Mouse (Mus musculus): ENCODE measurements around the gene Tbck.

Tbck gene

DNA sequence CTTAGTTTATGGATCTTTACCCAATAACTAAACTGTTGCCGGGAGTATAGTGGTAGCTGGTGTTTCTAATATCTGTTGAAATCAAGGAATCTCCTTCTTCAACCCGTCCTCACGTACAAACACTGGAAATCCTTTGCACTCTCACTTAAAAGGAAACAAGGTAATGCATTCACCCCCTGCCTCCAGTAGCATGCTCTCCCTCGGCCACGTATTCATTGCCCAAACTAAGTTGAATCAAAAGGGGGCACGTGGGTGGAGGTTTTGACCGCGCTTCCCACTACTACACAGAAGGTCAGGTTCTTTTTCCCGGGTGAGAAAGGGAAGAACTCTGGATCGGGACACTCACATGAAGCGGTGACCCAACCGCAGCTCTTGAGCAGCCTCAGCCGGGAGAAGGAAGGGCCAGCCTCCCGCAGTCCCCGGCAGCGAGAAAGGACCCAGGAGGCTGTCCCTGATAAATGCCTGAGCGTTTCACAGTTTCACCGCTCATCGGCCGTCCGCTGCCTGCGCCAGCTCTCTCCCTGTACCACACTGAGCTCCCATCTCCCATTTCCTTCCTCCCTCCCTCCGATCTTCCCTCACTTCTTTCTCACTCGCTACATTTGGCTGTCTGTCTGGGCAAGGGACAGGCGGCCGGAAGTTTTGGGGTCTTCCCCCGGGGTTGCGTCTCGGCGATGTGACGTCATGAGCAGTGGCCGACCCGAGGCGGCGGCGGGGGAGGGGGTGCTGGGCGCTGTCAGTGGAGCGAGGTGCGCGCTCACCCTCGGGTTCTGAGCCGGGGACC lies at the start of gene Tbck:
Gene Tbck (plus strand): TSS at position 698 of the 784 bp plus-strand sequence.
- DNase-seq (ENCODE audit: low read depth): peak; percentile 96

DNA sequence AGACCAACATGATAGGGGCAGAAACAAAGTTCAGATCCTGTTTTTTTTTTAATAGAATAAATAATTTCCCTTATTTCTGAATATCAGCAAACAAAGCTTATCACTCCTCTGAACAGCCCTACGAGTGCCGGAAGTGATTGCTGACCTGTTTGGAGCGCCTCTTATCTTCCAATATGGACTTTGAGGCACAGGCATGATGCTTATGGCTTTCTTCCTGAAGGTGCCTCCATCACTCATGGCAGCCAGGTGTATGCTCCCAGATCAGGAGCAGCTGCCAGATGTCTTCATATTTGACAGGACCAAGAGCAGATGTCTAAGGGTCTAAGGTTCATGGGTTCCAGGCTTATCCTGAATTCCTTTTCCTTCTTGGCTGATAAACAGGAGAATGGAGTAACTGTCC lies 46.9 kb upstream of the Tbck start:
- DNase-seq (ENCODE audit: low read depth): no peak

DNA sequence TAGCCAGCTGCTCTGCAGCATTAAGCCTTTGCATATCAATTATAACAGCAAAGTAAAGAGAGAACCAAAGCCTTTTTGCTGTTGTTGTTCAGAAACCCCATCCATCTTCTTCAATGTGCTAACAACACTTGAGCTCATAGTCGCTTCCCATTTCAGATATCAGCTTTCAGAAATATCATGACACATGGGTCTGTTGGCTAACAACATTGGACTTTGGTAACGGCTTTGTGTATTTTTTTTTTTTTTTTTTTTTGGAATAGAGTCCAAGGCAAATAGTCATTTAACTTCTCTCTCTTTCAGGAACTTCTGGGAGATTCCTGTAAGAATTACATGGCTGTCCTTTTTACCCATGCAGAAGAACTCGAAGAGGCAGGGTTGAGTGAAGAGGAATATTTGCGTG lies 39.9 kb upstream of the Tbck start:
- DNase-seq (ENCODE audit: low read depth): no peak

DNA sequence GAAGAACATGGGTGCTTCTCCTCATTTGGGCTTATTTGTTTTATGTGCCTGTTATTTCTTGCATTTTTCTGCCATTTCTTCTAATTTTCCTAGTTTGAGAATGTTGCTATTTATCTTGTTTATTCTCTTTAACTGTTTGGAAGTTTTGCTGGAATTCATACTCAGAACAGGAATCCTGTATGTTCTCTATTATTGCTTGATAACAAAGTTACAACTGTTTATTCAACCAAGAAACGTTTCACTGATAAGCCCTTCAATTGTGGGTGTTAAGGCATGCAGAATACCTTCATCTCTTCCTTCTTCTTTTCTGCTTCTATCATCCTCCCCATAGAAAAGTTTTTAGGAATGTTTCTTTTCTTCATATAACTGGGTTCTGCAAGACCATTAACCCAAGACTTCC lies 37.1 kb upstream of the Tbck start:
- no peak for DNase-seq (ENCODE audit: low read depth)

DNA sequence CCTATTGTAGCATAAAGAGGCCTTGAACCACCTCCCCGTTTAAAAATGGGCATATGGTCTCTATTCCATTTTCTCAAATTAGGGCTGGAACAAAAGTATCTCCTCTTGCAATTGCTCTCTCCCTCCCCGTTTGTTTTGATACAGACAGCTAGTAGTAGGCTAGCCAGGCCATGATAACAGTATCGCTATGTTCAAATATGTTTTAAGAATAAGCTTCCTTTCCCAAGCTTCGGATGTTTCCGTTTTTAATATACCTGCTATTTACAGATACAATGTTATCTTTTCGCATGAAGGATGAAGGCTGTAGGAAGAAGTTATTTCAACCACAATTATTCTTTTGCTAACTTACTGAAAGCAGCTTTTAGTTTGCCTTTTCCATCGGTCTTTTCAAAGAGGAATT lies 34.6 kb upstream of the Tbck start:
- DNase-seq (ENCODE audit: low read depth): no peak

DNA sequence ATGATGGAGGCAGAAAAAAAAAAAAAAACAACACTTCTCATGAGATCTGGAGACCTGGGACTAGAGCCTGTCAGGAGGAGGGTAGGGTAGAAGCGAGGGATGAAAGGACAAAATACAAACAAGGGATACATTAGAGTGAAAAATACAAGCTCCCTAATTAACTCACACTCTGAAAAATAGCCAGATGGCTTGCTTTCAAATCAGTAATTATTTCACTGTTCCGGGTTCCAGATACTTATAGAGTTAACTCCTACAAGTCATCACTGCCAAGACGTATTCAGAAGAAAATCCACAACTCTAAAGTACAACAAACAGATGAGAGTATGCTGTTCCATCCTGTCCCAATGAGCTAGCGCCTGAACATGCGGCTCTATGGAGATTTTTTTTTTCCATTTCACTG lies 33.8 kb upstream of the Tbck start:
- DNase-seq (ENCODE audit: low read depth): no peak

DNA sequence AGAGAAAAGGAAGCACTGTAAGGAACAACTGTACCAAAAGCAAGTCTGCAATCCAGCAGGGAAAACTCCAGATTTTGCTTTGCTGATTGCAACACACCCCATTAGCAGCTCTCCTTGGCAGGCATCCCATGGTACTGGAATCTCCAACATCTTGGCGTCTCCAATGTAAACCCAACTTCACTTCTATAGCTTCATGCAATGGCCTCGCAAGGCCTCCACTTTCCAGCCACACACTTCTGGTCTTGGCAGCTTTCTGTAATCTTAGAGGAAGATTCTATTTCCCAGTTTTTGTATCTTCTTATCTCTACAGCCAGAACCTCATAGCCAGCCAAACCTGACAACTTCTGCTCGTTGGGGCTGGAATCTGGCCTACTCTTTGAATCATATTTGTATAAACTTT lies 32.2 kb upstream of the Tbck start:
- no peak for DNase-seq (ENCODE audit: low read depth)

DNA sequence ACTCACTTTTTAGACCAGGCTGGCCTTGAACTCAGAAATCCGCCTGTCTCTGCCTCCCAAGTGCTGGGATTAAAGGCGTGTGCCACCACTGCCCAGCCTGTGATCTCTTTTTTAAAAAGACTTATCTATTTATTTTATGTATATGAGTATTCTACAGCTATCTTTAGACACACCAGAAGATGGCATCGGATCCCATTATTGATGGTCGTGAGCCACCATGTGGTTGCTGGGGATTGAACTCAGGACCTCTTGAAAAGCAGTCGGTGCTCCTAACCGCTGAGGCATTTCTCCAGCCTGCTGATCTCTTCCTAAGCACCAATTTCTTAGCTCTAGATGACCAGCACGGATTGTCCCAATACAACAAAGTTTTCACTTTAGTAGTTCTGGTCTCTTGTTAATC lies 30.0 kb upstream of the Tbck start:
- DNase-seq (ENCODE audit: low read depth): no peak

DNA sequence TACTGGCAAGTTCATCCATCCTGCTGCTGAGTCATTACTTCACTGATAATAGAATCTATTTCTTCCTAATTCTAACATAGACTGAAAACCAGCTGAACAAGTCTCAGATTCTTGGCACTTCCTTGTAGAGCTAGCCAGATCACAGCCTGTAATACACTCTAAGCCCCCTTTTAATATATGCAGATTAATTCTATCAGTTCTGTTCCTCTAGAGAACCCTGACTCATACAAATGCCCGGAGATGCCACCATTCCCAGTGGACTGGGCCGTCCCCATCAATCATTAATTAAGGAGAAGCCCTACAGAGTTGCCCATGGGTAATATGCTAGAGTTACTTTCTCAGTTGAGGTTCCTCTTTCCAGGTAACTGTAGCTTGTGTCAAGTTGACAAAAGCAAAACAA lies 28.0 kb upstream of the Tbck start:
- DNase-seq (ENCODE audit: low read depth): no peak

DNA sequence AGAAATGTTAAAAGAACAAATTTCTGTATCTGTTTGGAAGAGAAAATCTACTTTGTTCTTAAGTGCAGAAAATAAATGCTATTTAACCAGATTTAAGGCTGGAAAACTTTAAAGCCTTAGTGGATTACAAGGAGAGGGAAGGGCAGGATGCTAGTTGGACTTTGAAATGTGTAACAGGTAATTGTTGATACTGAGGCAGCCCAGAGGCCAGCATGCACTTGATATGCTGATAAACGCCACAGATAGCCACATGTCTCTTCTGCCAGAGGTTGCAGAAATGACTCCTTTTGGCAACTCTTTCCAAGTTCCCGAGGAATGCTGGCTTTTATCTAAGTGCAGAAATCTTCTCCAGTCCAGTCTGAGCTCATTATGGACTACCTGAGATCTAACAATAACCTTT lies 6.5 kb upstream of the Tbck start:
- DNase-seq (ENCODE audit: low read depth): no peak

DNA sequence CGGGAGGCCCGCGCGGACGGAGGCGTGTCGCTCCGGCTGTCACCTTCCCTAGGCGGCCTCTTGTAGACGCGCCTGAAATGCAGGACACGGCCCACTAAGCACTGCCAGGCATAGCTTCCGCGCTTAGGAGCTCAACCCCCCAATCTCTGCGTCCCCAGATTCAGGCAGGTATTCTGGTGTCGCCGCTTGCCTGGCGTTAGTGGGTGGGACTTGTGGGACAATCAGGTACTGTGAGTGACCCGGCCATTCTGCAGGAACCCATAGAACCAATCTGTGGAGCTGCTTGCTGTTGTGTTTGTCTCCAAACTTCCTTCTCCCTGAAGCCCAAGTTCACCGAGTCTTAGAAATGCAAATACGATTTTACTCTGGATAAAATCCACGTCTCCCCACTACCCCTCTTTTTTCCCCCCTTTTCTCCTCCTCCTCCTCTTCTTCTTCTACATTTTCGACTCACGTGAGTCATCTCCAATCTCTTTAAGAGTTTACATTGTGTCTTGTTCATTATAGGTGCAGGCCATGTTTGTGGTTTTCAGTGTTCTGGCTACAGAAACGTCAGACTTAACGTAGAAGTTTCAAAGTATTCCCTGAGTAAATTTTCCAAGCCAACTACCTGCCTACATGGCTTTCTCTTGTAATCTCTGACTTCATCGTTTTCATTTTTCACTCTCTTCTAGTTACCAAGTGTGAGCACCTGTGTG lies 436 bp downstream of the Tbck start, which contains the start of gene Aimp1:
Gene Aimp1 (minus strand): TSS at position 140 of the 698 bp plus-strand sequence.
- DNase-seq (ENCODE audit: low read depth): peak; percentile 59

DNA sequence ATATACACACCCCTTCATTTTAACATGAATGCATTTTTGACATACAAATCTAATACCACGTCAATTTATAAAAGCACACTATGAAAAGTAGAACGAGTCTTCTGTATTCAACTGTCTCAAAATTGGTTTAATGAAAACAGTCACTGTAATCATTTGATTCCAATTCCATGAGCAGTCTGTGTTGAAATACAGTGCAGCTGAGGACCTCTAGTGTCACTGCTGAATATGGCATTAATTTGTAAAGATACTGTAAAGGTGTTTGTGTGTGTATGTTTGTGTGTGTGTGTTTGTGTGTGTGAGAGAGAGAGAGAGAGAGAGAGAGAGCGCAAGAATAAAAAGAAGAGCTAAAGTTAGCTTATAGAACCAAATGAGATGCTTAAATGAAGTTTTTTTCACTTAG lies 17.4 kb downstream of the Tbck start:
- peak; percentile 42 for DNase-seq (ENCODE audit: low read depth)

DNA sequence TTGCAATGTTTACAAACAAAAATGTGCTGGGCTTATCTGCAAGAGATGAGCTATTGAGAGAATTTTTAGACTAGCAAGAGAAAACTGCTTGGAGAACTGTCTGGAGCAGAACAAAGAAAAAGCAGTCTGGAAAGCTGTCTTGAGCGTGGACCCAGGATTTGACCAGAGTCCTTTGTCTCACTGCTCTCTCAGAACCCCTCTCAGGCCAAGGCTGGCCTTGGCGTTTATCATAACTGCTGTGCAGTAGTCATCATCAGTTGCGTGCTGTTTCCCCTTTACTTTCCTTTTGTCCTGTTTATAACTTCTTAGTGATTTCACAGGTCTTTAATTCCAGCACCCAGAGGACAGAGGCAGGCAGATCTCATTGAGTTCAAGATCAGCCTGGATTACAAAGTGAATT lies 20.3 kb downstream of the Tbck start:
- DNase-seq (ENCODE audit: low read depth): no peak

DNA sequence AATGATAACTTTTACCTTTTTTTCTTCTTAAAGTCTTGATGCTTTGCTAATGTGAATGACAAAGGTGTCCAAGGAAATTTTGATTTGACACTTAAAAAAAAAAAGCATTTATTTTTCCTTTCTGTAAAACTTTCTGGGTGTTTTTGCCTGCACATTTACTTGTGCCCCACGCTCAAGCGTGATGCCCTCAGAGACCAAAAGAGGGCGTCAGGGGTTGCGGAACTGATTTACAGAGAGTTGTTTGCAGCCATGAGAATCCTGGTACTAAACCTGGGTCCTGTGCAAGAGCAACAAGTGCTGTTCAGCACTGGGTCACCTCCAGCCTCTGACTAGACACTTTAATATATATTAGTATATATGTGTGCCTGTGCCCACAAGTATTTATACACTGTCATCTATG lies 23.0 kb downstream of the Tbck start:
- no peak for DNase-seq (ENCODE audit: low read depth)

DNA sequence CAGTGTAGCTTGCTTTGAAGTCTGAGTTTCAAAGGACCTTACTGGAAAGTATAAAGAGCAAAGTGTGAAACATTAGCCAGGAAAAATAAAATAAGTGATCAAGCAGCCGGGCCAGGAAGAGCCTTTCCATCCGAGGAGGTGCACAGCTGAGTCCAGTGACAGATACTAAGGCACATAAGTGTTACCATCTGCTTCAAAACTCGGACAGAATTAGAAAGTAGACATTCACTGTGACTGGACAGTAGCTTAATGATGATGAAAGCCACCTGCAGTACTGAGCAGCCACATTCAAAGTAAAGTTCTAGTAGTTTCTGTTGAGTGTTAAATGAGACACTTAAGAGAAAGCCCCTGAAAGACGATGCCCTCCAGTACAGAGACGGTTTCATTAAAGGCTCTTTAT lies 30.0 kb downstream of the Tbck start:
- DNase-seq (ENCODE audit: low read depth): no peak

DNA sequence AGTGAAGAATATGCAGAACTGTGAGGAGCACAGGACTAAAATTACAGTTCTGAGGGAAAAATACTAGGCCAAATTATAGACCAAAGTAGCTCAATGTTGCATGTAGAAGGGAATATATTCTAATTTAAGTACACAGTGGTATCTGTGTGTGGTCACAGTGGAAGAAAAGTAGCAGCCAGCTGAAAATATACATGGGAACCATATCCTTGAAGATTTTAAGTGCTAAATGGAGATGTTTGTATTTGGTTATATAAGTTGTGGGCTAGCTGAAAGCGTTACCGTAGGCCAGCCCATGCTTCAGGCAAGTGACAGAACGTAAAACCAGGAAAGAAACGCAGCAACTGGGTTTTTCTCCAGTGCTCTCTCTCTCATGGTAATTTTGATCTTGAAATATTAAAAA lies 33.4 kb downstream of the Tbck start:
- DNase-seq (ENCODE audit: low read depth): no peak

DNA sequence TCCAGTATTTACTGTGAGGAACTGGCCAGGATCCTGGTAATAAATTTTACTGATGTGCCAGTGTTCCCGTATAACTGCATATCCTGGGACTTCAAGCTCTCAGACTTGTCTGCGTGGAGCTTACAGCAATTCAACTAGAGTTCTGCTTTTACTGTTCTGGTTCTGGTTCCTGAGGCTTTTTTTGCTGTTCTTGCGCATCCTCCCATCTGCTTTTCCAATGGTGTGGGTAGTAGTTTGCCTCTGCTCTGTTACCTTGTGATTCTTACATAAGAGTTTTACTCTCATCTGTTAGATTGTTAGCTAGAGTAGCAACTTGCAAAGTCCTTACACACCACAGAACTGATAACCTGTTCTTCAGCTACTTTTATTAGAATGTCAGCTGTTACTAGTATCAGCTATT lies 40.4 kb downstream of the Tbck start:
- DNase-seq (ENCODE audit: low read depth): no peak

DNA sequence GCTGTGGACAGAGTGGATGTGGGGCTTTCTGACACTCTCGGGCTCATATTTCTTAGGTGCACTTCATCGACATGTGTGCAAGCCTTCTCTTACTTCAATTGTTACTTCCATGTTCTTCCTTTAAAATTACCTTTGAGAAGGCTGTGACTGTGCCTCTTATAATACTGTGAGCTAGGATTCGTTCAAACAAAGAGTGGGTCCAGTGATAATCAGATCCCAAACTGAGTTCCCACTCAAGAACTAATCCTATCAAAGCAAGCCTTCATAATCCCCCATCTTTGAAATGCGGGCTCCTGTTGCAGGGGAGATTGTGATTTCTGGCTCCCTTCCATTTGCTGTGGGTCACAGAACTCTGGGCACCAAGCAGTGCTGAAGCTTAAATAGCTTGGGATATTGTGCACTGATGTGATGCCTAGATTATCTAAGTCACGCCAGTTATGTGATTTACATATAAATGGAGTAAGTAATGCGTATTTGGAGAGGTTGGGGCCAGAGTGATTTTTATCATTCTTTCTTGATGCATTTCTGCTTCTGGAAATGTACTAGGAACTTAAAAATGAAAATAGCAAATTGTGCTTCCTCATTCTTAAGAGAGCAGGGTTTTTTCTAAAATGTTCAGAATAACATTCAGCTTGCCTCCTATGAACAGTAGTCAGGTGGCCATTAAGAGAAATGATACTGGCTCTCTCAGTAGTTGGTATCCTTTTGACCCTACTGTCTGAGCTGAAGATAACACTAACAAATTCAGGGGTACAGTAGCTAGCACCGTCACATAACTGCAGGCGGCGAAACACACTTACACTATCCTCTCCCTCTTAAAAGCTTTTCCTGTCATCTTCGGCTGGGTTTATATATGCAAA lies 60.6 kb downstream of the Tbck start:
- no peak for DNase-seq (ENCODE audit: low read depth)

DNA sequence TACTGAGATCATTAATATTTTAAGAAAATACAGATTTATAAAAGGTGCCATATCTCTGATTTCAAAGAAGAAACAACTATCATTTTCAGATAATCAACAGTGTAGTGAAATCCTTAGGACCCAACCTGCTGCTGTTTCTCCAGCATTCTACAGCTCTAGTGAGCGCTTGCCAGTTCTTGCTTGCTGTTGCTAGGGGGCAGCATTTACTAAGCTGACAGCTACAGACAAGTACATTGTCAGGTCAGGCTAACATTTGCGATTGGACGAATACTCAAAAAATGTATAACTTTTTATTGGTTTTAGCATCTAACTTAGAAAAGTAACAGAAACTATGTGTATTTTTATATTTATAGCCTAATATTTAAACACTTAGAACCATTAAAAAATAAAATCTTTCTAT lies 63.1 kb downstream of the Tbck start:
- DNase-seq (ENCODE audit: low read depth): peak; percentile 63

DNA sequence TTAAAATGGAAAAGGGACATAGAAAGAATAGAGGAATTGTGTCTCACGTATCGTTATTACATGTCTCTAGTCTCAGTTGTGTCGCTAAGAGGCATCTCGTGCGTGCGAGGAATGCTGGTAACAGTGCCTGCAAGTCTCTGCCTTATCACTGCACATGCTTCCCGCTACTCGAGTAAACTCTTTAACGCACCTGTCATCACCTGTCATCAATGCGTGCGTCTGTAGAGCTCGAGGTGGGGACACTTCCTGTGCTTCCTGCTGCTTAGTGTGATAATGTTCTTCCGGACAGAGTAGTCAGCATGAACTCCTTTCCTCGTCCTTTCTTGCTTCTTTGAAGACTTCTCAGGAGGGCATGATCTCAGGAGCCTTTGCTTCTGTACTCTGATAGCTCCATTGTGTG lies 63.8 kb downstream of the Tbck start:
- DNase-seq (ENCODE audit: low read depth): no peak

DNA sequence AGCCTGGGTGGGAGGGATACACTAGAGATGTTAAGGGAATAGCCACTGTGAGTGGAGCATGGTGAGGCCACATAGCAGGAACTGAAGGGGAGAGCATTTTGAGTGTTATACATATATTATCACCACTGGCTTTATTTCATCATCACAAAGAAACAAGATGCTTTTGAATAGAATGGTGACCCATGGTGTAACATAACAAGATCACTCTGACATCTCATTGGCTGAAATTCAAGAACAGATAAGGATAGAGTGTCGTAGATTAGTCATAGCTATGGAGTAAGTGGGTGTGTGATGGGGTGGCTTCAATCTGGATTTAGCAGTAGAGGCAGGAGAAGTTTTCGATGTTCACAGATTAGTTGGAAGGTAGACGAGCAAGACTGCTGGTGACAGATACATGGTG lies 64.8 kb downstream of the Tbck start:
- no peak for DNase-seq (ENCODE audit: low read depth)

DNA sequence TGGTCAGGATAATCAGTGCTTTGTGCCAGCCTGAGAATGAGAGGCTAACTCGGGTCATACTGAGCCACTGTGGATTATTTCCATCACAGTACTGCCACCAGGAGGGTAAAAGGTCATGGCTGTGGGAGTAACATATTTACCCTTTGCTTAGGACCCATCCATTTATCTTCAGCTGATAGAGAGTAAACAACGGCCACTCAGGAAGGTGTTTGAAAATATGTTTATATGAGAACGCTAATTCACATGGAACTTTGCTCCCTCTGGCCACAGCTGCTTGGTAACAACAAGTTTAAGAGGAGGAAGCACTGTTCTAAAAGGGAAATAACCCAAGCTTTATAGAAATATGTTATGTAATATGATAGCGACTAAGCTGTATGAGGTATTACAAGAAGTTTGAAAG lies 68.8 kb downstream of the Tbck start:
- no peak for DNase-seq (ENCODE audit: low read depth)

DNA sequence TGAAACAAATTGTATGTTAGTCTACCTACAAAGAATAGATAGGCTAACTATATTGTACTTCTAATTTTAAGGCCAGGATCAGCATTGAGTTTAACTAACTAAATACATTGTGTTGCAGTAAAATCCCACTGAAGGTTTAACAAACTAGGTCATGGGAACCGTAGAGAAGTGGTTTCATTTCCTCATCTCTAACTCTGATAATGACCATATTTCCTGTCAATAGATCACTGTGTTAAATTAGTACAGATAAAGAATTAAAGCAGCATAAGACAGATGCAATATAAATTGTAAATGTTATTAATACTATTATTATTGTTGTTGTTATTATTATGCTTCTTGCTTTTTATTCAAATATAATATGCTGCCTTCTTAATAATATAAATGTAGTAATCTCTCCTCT lies 72.3 kb downstream of the Tbck start:
- DNase-seq (ENCODE audit: low read depth): peak; percentile 4
